Mouse (Mus musculus) ovary, postnatal 14 days (tissue): ENCODE data around the gene Ptpn4.

Experiments
- DNase-seq: peaks from one replicate; pipeline ENCODE4 v3.0.0; 2022; ENCODE audit warnings: low spot score

The Ptpn4 gene

DNA sequence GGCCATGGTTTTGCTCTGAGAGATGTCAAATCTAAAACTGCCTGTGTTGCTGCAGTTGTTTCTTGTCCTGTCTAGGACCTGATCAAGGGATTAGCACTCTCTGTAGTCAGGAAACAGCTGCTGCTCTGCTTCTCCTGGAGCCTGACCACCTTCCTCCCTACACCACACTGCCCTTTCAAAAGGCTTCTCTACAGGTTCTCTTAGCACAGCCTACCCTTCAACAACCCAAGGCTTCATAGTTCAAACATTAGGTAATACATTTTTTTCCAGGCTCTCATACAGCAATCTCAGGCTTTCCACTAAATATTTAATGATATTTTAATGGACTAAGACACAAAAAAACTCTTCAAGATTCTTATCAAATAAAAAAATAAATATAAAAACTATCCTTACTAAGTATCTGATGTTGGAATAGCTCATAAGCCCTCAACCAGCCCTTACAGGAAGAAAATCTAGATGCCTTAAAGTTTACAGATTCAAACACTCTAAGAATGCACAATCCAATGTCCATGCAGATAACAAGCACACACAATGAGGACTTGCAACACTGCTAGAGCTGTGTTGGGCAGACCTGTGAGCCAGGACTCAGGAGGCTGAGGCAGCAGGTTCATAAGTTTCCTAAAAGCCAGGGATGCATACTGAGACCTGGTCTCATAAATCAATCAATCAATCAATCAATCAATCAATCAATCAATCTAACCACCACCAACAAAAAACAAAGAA lies 196.2 kb downstream of the Ptpn4 start:
- no peak for DNase-seq

DNA sequence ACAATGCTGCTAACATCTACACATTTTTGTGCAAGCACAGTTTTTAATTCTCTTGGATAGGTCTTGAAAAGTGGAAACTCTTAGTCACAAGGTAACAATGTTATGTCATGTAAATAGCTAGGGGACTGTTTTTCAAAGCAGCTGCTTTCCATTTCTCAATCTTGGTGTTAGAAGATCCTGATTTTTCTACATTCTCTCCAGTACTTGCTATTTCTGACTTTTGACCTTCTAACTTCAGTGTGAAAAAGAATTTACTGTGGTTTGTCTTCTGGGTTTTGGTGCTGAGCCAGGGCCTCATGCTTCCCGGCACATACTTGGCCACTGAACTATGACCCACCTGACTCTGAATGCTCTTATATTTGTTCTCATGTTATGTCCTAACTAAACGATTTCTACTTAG lies 197.4 kb downstream of the Ptpn4 start:
- no peak for DNase-seq

DNA sequence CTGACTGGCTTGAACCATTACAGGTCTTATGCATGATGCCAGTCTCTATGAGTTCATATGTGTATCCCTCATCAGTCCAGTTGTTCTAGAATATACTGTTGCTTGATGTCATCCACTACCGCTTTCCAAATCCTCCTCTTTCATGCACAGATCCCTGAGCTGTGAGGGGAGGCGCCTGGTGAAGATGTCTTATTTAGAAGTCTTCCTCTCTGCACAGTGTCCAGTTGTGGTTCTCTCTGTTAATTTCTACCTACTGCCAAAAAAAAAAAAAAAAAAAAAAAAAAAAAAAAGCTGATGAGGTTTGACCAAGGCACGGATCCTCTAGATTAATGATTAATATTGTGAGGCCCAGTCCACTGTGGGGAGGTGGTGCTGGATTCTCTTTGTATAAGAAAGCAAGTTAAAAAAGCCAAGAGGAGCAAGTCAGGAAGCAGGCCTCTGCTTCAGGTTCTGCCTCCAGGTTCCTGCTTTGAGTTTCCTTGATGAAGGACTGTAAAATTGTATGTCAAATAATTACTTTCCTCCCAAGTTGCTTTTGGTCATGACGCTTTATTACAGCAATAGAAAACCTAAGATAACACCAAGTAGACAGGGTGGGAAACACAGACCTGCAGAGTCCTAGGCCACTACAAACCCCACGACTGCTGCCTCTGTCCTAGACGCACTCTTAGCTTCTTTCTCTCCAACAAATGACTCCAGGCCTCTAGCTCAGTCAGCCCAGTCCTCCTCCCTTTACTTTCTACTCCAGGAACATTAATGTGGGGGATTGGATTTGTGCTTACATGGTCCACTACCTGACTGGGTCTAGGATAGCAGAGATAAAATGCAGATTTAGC lies 200.0 kb downstream of the Ptpn4 start:
- no peak for DNase-seq

DNA sequence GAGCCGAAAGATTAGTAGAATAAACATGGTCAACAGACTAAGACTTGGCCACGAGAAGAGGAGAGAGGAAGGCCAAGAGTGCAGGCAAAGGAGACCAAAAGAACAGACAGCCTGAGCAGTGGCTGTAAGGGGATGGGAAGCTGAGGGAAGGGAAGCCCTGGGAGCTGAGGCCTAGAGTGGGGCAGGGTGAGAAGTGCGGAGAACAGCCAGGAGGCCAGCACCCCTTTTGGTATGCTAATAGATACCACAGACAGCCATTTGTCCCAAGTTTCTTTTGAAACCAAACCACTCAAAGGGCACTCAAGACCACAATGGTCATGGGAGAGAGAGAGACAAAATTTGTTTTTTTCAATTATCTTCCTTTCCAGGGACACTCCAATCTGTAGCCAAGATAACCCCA lies 202.7 kb downstream of the Ptpn4 start:
- DNase-seq = no peak

DNA sequence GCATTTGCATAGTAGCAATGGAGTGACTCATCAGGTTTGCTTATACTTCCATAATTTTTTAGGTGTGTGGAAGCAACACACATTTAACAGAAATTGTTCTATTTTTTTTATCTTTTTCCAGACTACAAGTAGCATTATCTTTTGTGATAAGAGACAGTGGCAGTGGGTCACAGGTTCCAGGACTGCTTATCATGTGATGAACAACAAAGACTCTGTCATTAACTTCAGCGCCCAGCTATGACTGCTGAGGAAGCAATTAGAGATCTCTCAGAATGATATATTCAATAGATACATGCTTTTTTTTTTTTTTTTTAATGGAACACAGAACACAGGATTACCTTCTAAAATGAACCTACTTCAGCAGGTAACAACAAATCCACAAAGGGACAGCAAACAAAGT lies 207.0 kb downstream of the Ptpn4 start:
- no peak for DNase-seq

DNA sequence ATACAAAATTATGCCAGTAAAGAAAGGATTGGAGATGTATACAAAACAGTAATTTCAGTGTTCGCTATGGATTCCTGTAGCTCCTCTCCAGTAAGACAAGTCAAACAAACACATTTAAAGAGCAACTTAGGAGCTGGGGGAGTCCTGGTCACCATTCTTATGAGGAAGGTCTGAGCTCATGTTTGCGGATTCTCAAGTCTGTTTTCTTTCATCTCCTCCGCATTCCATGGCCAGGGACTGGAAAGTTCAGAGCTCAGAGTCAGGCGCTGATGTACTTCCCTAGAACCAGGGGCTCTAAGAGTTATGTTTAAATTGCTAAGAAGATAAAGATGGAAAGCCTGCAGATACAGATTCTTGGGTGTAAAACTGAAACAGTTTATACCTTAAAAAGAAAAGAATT lies 210.6 kb downstream of the Ptpn4 start:
- peak; percentile 12 for DNase-seq

DNA sequence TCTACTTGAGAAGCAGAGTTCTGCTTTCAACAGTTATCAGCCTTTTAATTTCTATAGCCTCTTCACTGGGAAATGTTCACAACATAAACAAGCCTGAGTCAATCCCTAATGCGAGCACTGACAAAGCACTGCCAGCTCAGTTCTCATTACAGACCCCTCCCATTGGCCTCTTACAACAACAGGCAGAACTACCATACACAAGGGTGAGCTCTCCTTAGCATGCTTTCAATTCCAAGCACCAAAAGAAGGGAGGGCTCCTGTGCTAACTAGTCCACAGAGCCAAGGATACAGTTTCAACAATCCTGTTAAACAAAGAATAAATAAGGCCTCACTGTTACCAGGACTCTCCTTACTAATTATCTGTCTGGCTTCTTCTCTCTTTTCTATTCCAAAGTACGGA lies 213.0 kb downstream of the Ptpn4 start:
- DNase-seq = no peak

DNA sequence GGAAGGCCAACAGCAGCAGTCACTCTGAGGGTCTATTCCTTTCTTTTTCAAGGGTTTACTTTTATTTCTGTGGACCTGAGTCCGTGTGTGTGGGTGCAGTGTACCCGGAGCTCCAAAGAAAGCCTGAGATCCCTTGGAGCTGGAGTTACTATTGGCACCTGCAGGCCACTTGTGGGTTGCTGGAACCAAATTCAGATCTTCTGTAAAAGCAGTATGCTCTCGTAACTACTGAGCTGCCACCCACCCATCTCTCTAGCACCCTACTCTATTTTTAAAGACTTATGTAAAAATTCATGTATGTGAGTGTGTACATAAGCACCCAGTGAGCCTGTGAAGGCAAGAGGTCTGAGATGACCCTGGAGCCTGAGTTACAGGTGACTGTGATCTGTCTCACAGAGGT lies 232.0 kb downstream of the Ptpn4 start:
- DNase-seq = no peak
